Mouse (Mus musculus) lung, postnatal 25 days (tissue): ENCODE data around the gene Irak2.
"Not testable (repeated sequence)": the region's sequence is repeated elsewhere in the genome, so short reads cannot be mapped to it uniquely, and the experiment has no call there.

ENCODE experiments used
- DNase-seq: peaks from one replicate; pipeline ENCODE4 v3.0.0; 2022; ENCODE audit warnings: low spot score

Irak2 gene

DNA sequence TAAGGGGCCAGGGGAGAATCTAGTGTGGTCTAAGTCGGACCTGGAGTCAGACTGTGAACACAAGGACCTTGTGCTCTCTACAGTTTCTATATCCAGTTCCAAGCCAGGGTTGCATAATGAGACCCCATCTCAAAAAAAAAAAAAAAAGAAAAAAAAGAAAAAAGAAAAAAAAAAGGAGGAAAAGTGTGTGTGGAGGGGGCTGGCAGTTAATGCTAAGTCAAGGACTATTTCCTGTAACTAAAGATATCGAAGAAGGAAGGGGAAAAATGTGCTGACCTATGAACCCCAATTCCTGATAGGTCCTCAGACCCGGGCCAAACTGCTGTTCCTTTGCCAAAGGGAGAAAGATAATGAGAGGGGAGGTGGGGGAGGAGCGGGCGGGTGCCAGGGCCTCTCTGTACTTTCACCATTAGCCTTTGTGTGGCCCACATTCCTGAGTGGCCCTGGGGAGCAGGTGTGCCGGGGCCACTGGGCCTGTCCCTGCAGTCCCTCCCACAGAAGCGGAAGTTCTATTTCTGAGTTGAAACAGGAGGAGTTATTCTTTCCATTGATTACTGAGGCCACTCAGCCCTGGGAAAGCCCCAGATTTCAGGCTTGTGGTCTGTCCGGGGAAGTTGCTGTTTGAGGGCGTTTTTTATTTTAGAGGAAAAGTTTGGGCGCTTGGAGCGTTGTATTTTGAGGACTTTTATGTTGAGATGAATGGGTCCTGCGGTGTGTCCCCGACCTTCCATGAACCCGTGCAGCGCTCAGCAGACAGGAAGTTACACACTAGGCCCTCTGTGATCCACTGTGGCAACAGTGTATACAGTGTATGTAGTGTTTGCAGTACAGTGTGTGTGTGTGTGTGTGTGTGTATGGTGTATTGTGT is 30.3 kb downstream of the Irak2 start:
- DNase-seq, result peak; percentile 68

DNA sequence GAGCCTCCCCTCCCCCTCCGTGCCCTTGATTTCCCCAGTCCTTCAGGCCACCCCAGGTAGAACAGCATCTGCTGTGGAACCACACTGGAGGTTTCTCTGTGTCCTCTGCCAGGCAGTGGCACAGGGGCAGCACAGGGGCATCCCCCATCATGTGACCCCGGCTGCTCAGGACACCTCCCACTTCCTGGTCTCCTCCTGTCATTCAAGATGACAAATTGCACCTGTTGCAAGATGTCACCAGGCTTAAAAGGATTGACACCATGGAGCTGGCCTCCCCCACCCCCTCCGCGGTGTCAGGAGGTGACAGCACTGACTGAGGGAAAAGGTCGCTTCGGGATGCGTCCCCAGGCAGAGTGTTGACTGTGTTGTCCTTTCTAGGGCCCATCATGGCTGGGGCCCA is 31.6 kb downstream of the Irak2 start:
- DNase-seq, result no peak

DNA sequence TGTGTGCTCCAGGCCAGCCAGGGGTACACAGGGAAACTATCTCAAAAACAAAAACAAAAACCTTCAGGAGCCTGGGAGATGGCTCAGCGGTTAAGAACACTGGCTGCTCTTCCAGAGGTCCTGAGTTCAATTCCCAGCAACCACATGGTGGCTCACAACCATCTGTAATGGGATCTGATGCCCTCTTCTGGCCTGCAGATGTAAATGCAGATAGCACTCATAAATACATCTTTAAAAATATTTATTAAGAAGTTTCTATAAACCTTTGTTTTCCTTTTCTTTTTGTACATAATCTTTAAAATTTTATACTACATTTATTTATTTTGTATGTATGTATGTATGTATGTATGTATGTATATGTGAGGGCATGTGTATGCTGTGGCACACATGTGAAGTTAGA is 33.8 kb downstream of the Irak2 start:
- not testable (repeated sequence) for DNase-seq

DNA sequence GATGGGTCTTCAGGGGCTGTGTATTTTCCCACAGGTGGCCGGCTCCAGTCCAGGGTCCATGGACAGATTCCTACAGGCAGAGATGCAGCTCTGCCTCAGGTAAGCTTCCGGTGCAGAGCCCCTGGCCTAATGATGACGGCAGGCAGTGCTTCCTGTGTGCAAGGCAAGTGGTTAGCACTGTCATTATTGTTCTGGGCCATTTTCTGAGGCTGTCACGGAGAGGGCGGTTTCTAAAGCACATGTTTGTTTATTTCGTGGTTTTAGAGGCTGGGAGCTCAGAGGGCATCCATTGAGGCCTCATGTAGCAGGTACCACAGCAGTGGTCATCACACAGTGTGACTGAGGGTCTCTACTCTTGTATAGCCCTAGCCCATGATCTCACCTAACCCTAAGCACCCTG is 34.7 kb downstream of the Irak2 start:
- DNase-seq, result no peak

DNA sequence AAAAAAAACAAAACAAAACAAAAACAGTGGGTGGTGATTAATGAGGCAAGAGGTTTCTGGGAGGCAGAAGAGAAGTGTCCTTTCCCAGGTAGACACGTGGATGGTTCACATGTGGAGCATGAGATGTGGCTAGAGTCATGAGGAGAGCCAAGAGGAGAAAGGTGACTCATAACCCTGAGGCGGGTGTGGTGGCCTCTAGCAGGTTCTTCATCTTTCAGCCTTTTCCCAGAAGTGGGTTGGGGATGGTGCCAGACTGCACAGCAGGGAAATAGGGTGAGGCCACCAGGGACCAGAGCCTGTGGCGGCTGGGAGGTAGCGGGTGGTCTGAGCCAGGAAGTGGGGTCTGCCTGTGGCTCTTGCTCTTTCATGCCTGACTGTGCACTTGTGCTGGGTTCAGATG is 37.0 kb downstream of the Irak2 start:
- DNase-seq, result peak; percentile 69

DNA sequence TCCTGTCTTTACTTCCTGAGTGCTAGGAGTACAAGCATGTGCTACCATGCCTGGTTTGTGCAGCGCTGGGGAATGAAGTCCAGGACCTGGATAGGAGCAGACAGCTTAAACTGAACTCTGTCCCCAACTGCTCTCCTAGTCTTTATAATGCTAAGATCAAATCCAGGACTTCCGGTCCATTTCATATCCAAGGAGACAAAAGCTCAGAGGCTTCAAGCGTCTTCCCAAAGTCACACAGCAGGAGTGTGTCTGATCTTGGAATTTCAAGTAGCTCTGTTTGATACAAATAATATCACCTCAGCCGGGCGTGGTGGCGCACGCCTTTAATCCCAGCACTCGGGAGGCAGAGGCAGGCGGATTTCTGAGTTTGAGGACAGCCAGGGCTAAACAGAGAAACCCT is 37.7 kb downstream of the Irak2 start:
- no peak for DNase-seq

DNA sequence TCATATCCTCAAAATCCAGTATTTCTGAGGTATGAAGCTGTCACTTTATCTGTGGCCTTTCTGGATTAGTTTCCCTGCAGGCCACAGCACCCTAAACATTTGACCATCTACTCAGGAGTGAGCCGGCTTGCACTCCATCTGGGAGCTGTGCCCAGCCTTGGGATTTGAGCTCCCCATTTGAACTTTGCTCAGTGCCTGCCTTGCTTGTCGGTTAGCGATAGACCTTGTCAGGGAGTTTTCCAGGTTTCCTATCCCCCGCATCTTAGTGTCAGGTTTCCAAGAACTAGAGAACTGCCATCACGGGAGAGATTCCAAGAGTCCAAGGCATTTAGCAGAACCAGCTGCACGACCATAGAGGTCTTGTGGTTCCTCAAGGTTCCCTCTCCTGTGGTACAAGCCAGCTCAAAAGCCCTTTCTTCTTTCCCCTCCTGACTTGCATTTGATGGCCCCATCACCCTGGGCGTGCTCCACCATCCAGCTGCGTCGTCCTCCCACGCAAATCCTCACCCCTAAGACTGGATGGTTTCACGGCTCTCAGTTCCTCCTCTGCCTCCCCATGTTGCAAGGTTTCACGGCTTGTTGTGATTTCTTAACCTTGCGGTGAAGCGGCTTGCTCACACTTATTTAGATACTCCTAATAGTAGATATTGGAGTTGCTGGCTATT is 38.9 kb downstream of the Irak2 start:
- peak; percentile 63 for DNase-seq

DNA sequence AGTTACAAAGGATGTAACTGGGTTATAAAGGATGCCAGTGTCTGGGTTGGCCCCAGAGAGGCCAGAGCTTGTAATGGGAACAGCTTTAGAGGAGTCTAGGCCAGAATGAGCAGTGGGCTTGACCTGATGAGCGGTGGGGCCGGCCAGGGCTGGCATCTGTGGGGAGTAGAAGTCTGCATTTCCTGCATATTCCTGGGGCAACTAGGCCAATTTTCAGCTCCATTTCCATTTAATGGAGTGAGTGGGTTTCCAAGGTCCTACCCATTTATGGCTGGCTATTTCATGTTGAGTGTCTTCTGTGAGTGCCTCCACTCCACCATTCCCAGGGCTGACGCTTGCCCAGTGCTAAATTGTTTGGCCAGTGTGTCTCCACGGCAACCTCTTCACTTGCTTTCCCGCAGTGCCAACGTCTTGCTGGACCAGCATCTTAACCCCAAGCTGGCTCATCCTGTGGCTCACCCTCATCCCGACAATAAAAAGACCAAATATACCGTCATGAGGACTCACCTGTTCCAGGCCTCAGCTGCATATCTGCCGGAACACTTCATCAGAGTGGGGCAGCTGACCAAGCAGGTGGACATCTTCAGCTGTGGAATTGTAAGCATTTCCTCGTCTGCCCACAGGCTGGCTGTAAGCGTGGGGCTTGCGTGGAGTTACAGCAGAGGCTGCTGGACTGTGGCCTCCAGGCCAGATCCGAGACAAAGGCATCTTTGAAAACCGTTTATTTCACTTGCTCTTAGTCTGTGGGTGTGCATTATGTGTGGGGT is 40.2 kb downstream of the Irak2 start:
- DNase-seq, result no peak

DNA sequence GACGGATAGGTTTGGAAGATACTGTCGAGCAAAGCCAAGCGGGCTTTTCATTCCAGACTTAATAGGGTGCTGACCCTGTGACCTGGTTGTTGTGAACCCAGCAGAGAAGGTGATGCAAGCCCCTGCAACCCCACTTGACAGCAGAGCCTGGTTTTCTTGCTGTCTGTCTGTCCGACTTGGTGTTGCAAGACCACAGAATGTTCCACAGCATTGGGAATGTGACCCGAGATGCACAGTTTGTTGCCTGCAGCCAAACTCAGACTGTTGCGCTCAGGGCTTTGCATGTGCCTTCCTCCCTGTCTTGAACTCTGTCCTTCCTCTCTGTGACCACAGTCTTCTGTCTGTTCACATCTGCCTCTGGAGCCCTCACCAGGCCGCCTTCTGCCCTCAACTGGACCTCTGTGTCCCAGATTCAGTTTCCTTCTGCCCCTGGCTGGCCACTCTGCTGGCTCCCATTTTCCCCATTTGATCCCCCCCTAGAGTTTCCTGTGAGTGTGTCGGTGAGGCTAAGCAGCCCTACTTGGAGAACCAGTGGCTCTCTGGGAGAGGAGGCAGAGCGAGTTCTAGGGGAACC is 41.8 kb downstream of the Irak2 start:
- no peak for DNase-seq

DNA sequence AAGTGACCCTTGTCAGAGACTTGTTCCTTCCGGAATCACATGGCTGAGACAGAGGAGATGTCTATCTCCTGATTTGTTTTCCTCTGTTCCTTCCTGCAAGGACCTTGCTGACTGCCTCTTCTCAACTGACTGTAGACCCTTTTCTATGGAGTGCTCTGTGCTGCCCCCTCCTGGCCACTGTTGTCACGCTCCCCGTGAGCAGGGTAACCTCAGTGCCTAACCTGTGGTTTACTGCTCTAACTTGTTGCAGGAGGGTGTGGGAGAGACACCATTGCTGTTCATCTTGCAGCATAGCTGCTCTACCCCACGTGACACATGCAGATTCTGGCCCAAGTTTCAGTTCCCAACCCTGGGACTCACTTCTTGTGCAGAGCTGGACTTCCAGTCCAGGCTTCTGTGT is 43.0 kb downstream of the Irak2 start:
- peak; percentile 91 for DNase-seq

DNA sequence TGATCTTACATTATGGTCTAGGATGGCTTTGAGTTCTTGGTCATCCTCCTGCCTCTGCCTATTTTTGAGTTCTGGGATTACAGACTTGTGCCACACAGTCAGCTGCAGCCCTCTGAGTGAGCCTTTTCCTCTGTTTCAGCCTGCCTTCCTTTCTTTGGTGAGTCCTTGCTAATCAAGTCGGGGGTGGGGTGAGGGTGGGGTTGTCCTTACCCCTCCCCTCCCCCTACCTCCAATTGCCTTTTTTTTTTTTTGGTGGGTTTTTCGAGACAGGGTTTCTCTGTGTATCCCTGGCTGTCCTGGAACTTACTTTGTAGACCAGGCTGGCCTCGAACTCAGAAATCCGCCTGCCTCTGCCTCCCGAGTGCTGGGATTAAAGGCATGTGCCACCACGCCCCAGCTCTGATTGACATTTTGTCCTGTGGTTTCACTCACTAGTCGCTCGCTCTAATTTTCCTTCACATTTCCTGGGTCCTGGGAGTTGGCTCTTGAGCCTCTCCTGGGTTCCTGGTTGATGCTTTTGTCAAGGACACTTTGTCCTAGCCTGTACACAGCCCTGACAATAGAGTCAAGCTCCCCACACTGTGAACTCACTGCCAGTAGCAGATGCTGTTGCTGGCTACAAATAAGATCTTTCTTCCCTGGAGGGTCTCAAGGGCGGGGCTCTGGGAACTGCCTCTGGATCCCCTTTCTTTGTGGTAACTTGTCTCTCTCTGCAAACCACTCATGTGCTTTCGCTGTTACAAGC is 45.0 kb downstream of the Irak2 start:
- DNase-seq, result no peak

DNA sequence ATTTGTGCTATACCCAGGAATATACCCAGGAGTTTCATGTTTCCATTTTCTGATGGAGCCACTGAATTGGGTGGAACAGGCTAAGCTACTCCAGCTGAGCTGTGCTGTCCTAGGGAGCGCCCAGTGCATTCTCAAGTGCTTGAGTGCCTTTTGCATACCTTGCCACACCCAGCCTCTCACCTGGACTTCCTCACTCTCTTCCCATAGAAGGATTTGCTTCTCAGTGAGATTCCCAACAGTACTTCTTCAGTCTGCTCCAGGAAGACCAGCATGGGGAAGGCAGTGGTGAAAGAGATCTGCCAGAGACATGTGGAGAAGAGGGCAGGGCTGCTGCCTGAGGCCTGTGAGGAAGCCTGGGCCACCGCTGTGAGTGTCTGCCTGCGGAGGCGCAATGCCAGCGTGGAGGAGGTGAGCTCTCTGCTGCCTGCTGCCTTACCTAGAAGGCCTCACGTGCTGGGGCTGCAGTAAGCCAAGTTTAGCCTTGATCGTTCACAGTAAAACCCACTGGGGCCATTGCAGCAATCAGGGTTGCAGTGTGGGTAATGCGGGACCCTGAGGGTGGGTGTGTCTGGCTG is 48.4 kb downstream of the Irak2 start:
- peak; percentile 81 for DNase-seq

DNA sequence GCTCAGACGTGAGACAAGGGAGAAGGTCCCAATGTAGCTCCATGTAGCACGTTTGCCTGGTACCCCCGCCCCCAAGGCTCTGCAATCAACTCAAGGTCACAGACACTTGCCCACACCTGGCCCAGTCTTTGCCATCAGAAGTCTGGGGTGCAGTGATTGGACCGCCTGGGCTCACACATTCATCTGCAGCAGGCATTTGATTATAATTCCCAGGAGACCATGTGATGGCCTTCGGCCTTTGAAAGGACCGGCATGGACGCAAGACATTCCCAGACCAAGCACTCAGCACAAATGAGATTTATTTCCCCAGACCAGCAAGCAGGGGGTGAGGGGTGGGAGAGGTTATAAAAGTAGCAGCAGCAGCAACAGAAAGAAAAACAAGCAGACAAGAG is 51.7 kb downstream of the Irak2 start:
- no peak for DNase-seq

DNA sequence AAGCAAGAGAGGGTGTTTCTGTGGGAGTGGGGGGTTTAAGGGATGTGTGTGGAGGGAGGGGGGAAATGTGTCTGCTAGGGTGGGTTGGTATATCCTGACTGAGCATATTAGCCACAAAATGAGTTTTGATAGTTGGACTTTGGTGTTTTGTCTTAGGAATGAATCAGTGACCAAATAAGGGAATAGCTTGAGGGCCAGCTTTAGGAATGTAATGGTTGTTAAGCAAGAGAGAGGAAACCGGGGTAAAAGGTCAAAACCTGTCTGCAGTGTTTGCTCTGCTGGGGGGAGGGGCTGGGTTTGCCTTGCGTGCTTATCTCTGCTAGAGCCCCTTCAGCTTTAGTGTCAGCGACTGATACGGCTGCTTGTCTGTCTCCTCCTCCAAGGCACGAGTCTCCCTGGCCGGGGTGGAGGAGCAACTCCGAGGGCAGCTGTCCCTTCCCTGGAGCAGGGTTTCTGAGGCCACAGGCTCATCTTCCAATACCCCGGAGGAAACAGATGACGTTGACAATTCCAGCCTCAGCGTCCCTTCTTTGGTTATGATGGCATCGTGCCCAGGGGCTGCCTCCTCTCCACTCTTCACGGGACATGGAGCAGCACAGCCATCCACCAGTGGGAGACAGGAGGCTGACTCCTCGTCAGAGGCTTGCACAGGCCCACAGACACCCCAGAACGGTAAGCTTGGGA is 52.3 kb downstream of the Irak2 start:
- DNase-seq, result peak; percentile 86

DNA sequence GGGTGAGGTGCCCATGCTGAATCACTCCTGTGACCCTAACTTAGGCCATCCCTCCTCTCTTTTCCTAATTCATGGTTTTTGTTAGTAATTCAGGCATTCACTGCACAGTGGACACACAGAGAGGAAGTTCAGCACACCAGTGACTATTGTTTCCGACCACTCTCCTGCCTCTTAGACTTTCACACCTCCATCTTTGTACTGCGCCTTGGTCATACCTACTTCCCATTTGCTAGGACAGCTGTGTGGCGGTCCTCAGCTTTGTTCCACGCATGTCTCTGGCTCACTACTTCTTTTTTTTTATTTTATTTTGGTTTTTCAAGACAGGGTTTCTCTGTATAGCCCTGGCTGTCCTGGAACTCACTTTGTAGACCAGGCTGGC is 52.8 kb downstream of the Irak2 start:
- DNase-seq, result no peak

DNA sequence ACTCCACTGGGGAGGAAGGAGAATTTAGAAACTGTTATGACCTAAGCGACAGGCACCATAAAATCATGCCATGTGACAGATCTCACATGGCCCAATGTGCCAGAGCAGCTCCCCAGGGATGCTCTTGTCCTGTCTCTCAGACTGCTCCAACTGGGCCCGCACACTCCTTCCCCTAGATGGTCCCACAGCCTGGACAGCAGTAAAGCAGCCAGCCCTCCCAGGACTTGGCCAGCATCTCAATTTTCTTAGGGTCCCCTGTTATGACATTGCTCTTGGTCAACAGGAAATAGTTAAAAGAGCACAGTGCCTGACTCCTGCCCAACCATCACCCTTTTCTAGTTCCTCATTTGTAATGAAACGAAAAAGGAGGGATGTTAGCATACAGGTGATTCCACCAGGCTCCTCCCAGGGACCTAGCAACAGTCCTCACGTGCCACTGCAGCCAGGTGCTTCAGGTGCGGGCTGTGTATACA is 54.4 kb downstream of the Irak2 start:
- DNase-seq, result no peak

DNA sequence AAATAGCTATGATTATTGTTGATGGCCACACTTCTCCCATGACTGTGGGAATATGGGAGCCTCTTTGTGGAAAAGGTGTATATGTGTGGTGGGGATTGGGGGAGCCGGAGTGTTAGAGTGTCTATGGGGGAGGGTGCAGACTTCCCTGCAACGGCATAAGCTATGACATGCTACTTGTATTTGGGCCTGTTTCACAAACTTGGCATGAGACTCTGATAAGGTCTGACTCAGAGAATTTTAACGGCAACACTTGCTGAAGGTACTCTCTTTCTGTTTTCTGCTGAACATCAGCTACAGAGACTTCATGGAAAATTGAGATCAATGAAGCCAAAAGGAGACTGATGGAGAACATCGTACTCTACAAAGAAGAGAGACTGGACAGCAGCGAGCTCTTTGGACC is 55.1 kb downstream of the Irak2 start:
- DNase-seq, result no peak

DNA sequence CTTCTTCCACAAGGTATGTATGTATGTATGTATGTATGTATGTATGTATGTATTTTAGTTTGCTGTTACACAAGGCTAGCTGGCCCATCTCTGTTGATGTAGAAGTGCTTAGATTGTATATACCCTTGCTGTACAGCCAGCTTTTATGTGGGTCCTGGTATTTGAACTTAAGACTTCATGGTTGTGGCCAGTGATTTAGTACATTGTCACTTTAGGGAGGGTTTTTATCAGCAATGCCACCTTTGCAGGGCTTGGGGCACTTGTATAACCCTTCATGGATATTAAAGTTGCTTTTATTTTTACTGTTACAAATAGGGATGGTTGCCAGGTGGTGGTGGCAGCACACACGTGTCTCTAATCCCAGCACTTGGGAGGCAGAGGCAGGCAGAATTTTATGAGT is 56.9 kb downstream of the Irak2 start:
- no peak for DNase-seq

DNA sequence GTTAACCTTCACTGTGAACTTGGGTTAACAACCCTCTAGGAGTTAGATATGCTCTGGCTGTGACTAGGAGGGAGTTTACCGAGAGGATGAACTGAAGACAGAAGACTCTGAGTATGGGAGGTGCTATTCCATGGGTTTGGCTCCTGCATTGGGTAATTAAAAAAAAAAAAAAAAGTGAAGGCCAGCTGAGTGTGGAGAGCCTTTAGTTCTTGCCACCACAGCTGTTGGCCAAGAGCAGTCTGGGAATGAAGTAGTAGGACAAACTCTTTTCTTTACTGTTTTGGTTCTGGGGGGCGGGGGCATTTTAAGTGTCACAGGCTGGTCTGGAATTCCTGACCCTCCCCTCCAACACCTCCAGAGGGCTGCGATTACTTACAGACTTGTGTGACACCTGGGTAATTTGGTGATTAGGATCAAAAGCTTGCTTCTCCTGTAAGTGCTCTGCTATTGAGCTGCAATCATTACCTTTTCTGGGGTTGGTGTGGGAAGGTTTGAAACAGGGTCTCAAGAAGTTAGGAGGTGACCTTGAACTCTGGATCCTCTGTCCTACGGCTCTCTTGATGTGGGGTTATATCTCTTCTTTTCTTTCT is 57.6 kb downstream of the Irak2 start:
- DNase-seq, result no peak

DNA sequence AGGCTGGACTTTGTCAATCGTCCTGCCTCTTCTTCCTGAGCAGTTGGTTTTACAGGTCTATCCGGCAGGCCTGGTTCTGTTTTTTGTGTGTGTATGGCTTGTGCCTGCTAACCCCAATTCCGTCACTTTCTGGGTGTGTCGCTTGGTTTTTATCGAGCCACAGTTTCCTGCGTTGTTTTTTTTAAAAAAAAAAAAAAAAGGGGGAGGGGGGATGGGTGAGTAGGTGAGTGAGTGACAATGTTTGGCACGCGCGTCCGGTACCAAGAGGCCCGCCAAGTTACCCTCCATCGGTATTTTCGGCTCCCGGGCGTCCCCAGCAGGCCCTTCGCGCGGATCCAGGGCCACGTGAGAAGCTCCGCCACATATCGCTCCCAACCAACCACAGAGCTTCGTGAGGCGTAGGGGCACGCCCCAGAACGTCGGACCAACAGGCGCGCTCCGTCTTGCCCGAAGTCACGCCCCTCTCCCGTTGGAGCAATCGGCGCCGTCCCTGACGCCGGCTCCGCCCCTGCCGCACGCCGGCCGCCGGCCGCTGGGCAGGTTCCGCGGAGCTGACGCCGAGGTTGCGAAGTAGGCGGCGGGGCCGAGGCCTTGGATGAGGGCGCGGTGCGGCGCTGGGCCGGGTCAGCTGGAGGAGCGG is 58.4 kb downstream of the Irak2 start, which contains the start of gene Tatdn2:
Tatdn2 (plus strand) TSS at position 469 of the 640 bp plus-strand sequence.
- DNase-seq, result peak; percentile 99
